Mouse (Mus musculus) A20 (cell line): ENCODE data around the gene Spag8.

Source experiments
- DNase-seq: peaks from one replicate; pipeline ENCODE4 v3.0.0-alpha.2; 2011; ENCODE audit warnings: low read depth, low spot score

The Spag8 gene

DNA sequence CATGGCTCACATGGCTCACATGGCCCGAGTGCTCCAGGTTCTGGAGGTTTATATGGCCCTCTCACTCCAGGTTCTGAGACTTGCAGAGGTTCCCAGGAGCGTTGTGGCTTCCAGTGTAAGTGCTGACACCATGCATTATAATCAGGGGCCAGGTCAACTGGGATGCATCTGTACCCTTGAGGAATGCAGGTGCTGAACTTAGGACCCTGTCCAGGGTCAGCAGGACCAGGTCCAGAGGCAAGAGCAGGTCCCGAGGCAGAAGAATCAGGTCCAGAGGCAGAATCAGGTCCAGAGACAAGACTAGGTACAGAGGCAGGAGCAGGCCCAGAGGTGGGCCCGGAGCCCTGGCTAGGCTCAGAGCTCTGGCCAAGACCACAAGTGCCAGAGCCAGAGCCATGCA is 668 bp downstream of the Spag8 start:
- no peak for DNase-seq

DNA sequence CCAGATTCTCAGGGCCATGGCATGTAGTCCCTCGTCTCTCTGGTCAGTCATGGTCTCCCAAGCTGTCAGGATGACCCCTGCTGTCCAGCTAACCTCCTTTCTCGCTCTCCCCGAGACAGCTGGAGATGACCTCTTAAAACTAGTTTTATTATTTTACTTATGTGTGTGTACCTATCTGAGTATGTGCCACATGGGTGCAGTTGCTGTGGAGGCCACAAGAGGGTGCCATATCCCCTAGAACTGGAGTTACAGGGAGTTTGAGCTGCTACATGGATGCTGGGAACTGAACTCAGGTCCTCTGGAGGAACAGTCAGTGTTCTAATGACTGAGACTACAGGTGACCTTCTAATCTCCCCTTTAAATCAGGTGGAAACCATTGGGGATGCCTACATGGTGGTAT is 3.6 kb downstream of the Spag8 start:
- DNase-seq: no peak

DNA sequence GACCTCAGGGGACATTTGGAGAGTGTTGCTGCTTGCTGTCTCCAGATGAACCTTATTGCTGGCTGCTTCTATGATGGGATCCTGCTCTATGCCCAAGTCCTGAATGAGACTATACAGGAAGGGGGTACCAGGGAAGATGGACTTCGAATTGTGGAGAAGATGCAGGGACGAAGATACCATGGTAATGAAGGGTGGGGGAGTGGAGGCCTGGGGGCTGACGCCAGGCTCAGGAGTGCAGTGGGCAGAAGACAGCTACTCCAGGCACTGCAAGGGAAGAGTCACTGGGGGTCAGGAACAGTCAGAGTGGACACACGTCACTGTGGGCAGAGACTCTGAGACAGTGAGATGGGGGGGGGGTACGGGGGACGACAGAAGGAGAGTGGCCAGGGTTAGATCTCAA is 12.9 kb downstream of the Spag8 start:
- DNase-seq: no peak

DNA sequence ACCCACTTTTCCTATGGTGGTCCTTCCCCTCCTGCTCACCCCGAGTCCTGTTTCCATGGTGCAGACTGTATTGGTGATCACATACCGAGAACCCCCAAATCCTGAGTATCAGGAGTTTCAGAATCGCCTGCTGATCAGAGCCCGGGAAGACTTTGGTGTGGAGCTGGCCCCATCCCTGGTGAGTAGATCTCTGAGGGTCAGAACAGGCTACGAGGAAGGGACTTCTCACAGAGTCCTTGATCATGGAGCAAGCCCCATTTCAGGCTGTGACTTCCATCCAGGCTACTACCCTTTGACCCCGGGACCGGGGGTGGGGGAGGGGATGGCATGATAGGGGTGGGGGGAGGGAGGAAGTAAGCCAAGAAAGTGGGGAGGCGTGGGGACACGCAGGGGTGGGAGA is 13.3 kb downstream of the Spag8 start:
- no peak for DNase-seq

DNA sequence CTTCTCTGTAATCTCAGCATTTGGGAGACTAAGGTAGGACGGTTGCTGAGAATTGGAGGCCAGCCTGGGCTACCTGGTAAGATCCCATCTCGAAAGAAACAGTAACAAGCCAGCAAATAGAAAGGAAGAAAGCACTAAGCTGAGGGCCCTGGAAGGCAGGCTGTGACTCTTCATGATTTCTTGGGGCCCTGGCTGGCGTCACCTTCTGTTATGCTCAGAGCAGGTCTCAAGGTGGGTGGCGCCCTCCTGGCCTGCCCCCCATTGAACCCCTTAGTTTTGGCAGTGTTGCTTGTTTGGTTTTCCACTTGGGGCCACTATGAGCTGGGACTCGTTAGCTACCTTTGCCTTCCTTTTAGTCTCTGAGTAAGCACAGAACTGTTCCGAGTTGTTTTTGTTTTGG is 16.6 kb downstream of the Spag8 start:
- DNase-seq: no peak

DNA sequence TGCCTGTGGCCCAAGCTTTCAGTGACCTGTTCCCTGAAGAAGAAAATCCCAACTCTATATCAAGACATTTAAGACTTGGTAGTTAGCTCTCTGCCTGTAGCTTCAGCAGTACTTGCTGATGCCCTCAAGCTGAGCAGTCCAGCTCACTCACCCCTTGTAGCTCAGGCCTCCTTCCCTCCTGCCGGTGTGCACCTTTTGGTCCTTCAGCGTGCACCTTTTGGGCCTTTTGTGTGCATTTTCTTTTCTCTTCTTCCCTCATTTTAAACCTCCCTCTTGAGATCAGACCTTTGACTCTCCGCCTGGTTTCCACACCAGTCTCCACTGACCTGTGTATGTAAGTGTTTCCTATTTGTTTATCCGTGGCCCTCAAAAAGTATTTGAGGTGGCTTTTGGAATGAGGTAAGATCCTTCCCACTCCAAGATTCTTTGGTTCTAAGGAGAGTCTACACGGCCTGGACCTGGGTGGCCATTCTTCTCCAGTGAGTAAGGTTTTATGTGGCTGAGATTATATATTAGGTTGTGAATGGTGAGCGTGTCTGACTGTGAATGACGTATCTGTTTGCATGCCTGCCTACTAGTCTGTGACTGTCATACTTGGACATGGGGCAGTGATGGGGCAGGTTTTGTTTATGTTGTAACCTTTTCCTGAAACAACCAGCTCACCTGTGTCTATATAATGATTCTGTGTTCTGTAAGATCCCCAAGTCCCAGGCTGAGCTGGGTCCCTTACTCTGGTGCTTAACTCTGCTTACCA is 18.6 kb downstream of the Spag8 start:
- DNase-seq: no peak

DNA sequence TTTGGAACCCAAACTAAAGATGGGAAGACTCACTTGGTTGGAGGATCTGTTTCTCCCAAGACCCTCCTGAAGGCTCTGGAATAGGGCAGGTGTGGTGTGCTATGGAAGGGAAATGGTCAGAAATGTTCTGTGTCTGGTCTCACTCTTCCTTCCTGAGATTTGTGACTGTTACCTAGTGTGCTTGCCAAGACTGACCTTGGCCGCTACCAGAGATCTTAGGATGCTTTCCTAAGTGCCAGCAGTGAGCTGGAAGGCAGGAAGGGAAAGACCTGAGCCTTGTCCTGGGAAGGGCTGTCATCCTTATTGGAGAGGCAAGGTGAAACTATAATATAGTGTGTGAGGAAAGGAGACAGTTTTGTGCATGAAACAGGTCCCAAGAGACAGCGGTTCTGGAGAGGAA is 19.7 kb downstream of the Spag8 start:
- DNase-seq: no peak

DNA sequence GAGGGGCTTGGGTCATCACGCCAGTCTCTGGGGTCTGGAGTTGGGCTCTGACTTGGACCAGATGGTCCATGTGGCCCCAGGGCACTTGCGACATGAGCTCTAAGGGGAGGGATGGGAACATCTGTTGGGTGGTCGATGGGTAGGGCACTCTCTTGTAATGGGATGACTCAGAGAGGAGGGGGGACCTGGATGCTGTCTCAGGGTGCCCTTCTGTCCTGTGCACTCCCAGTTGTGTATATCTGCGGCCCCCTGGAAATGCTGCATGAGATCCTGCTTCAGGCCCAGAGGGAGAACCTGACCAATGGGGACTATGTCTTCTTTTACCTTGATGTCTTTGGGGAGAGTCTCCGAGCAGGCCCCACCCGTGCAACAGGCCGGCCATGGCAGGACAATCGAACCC is 20.1 kb downstream of the Spag8 start:
- no peak for DNase-seq

DNA sequence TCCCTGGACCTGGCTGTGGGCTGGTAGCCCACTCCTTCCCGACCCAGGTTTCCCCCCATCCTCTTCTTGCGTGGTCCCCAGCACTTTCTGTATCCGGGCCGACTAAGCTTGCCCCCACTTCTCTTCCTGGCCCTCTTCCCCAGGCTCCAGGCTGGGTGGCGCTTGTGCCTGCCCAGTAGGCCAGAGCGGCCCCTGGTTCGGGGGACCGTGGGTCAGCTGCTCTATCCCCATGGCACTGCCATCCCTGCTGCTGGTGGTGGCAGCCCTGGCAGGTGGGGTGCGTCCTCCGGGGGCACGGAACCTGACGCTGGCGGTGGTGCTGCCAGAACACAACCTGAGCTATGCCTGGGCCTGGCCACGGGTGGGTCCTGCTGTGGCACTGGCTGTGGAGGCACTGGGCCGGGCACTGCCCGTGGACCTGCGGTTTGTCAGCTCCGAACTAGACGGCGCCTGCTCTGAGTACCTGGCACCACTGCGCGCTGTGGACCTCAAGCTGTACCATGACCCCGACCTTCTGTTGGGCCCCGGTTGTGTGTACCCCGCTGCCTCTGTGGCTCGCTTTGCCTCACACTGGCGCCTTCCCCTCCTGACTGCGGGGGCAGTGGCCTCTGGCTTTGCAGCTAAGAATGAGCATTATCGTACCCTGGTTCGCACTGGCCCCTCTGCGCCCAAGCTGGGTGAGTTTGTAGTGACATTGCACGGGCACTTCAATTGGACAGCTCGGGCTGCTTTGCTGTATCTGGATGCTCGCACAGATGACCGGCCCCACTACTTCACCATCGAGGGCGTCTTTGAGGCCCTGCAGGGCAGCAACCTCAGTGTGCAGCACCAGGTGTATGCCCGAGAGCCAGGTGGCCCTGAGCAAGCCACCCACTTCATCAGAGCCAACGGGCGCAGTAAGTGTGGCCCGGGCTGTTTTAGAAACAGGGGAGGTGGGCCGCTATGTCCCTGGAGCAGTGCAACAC is 21.2 kb downstream of the Spag8 start:
- no peak for DNase-seq

DNA sequence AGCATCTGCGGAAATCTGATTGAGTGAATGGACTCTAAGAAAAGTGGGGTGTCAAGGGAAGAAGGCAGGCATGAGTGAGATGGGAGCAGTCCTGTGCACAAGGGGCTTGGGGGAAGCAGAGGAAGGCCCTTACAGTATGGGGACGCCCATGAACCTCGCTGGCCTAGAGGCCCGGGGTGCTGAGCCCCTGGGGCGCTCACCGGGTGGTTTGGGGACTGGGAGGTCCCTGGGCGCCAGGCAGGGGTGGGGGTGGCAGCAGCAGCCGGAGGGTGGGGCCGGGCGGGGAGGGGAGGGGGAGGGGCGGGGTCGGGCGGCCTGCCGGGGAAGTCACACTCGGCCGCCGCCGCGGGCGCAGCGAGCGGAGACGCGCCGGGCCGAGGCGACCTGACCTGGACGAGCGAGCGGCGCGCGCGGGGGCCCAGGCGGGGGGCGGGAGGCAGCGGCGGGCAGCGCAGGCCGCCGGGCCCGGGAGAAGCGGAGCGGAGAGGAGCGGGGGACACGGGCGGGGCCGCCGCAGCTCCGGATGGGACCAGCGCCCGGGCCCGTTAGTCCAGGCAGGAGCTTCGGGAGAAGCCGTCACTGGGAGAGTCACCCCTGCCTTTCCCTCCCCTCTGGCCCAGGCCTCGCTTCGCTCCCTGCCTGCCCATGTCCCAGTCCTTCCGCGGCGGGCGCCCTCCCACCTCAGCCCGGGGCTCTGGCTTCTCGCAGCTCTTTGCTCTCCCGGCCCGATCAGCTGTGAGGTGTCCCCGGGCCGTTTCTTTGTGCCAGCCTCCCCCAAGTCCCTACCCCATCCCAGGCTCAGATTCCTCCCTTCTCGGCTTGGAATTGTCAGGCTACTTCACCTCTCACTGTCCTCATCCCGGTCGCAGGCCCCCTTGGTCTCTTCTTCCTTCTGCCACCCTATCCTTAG is 22.1 kb downstream of the Spag8 start, which contains the start of gene Npr2:
TSS of gene Npr2 (plus strand) at position 890 of the 910 bp plus-strand sequence.
- DNase-seq: no peak

DNA sequence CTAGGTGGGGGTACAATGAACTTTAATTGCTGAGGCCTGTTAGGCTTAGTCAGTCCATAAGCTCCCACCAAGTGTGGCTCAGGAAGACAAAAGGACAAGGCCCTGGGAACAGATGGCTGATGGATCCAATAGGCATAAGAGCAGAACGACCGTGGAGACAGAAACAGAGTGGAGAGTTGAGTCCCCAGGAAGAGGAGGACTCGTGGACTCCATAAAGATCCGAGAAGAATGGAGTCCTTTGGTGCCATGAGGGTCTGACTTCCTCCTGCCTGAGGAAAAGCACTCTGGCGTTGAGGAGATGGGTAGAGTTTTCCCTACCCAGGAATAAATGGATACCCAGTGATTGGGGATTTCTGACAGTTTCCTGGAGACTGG is 22.7 kb downstream of the Spag8 start:
- no peak for DNase-seq

DNA sequence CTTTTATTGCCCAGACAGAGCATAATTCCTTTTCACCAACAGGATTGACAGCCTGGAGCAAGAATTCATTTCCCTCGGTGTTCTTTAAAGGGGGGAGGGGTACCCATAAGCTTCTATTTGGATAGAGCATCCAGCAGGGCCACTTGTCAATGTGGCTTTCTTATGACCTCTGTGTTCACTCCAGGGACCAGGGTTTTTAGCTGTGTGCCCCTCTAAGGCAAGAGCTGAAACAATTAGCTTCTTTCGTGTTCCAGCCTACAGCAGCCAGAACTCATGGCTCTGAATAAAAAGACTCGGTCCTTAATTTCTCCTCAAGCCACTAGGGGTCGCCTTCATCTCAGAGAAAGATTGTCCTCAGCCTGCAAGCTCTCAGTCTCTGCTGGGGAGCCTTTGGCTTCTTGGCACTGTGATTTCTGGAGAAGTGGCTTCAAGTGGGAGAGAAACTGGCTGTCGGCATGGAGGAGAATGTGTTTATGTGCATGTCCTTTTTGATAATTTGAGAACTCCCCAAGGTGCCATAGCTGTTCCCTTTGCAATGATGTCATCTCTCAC is 23.3 kb downstream of the Spag8 start:
- peak; percentile 83 for DNase-seq

DNA sequence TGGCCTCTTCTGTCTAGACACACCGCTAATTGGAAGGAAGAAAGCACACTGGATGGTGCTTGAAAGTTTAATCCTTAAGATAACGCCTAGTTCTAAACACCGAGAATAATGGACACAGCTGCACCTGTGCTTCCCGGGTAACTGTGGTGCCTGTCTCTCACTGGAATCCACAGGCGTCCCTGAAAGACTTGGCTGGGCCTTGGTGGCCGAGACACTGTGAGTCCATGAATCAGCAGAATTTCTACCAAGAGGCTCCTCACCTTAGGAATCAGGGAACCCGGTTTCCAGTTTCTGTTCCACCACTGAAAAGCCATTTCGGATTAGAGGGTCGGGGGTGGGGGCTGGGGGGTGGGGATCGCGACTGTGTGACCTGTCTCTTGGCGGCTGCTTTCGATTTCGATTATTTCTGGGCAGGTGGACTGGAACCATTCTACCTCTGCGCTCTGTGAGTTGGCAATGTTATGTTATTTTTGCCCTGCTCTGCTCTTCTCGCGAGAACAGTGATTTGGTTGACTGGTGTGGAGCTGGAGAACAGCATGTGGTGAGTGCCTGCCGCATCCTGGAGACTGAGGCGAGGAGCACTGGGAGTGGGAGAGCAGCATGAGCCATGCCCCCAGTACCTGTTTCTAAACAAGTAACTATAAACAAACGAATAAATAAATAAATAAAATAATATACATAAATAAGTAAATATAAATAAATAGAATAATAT is 24.1 kb downstream of the Spag8 start:
- DNase-seq: peak; percentile 73

DNA sequence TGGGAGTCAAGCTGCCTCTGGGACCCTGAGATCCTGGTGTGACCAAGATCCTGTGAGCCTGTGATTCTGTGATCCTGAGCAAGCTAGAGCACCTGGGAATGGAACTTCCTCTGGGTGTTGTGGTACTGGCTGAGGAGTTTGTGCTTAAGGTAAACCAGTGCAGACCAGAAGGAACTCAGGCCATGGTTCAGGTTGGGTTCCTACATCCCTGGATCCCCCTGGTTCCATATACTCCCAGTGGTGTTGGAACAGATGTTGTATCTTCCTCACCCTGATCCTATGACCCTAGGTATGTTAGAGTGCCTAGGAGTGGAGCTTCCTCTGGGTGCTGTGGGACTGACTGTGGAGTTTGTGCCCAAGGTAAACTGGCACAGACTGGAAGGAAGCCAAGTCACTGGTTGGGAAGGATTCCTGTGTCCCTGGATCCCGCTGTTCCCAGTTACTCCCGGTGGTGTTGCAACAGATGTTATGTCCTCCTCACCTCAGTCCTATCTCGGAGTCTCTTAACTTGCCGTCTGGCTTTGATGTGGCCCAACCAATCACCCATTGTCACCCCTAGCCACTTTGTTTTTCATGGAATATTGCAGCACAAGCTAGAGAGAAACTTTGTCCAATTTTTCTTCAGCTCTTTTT is 33.1 kb downstream of the Spag8 start:
- DNase-seq: no peak

DNA sequence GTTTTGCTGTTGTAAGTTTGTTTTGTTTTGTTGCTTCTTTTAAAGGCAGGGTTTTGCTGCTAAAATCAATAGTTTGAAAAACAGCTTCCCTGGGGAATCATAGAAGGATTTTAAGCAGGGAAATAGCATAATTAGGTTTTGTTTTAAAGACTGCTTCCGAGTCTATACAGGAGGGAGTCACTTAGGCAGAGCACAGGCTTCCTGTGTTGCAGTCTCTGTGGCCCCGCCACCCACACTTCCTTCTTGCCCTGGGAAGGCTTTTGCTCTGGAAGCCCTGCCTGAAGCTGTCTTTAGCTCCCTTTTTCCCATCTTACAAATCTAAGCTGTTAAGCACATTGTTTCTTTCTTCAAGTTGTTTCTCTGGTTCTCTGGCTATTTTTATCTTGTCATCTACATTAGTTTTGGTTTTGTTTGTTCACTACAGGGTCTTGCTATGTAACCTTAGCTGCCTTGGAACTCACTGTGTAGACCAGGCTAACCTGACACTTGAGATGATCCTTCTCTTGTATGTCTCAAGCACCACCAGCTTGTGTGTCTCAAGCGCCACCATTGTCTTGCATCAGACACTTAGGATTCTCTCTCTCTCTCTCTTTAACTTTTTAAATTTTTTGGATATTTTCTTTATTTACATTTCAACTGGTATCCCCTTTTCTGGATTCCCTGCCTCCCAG is 40.2 kb downstream of the Spag8 start:
- no peak for DNase-seq

DNA sequence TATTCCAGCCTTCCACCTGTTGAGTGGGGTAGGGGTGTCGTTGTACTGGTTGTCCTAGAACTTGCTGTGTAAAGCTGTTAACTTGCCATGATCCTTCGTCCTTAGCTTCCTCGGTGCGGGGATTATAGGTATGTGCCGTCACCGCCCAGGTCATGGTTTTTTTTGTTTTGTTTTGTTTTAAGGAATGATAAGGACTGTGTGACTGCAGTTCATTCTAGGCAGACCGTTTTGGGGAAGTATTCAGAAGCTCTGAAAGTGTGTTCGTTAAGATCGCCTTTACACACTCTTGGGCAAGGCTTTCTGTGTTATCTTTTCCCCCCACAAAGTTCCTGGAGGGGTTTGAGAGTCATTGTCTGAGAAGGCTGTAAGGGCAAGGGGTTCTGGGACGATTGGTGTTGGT is 40.9 kb downstream of the Spag8 start:
- DNase-seq: no peak

DNA sequence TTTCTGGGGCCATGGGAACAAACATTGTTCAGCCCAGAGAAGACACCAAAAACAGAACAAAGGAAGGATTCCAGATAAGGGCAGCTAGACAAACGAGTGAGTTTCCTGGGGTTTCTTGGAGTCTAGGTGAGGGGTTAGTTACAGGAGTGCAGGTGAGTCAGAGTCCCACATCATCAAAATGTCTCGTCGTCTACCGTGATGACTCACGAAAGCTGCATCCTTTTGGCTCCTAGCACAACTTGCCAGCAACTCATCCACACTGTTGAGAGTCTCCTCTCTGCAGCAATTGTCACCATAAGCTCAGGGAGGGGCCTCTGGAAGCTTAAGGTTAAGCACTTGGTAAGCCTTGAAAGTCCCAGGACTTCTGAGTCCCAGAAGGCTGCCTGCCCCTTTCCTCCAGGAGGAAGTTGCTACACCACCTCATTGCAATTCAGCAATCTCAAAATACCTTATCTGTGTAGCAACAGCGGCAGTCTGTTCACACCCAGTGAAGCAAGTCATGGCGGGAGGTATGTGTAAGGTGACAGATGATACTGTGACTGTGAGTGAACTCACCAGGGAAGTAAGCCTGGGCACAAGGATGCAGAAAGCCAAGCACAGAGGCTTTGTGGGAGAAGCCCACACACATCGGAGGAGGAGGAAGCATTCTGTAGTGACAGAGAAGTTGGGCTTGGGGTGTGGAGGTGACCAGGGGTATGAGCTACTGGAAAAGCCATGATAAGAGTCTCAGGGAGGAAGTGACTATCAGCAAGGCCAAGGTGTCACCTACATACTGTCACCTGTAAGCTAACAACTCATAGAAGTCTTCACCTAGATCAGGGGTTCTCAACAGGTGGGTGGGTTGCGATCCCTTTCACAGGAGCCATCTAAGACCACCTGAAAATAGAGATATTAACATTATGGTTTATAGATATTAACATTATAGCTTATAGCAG is 48.4 kb downstream of the Spag8 start:
- no peak for DNase-seq

DNA sequence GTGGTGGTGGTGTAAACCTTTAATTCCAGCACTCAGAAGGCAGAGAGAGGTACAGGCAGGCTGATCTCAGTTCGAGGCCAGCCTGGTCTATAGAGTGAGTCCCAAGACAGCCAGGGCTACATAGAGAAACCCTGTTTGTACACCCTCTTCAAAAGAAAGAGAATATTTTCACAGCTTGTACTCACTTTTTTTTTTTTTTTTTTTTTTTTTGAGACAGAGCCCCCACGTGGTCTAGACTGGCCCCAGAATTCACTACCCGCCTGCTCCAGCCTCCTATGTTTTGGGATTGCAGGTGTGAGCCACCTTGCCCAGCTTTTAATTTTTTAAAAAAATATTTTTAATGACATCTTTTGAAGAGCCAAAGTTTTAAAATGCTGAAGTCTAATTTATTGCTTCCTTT is 49.3 kb downstream of the Spag8 start:
- DNase-seq: no peak
